Mouse (Mus musculus): ENCODE data around the gene Nsa2.
A peak's percentile ranks its signal among the peaks of the same experiment; 100 is the strongest.

DNA sequence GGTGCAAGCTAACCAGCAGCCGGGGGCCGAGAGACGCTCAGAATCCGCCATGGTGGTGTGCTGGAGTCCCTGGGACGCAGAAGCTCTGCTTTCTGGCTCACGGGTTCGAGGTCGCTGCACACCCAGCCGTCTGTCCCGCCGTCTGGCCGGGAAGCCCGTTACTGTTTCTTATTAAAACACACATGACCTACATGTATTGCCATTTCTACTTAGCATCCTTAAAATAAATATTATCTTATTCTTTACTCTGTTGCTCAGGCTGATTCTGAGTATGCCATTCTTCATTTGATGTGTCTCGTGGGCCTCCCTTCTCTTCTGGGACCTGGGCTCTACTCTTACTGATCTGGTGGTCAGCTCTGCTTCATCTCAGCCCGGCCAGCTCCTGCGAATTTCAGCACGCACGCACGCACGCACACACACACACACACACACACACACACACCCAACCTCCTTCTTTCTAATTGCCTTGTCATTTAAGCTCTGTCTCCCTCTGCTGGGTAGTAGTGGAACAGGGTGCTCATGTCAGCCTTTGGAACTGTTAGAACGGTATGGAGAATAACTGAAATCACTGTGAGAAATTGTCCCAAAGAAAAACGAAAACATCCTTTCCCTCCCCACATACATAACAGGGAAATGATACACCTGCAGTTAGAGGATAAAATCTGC, 38.4 kb downstream of the Nsa2 start, which contains the start of gene Gm6169:
- TF ChIP-seq CTCF (IDR thresholded peaks at IDR 0.05; ENCODE audit: low read depth) (peak; percentile 83), EP300 (IDR thresholded peaks at IDR 0.05; ENCODE audit: low read depth) (no peak)
